Mouse (Mus musculus) heart, postnatal 4 days (tissue): ENCODE measurements around the gene Rnf44. TPM values are rescaled to one million over a fixed set of nuclear protein-coding genes. Genes with fewer than 3 reads are reported as not detected.

Experiments
- DNase-seq: peaks from one replicate; pipeline ENCODE4 v3.0.0; 2021
- total RNA-seq, 2 experiments: library from RNA; stranded (reverse); gene quantifications; 2 replicates each; pipeline ENCODE4 v1.2.3; 2021

The Rnf44 gene
- total RNA-seq = 10 to 100 TPM; 60.7 to 67.0 TPM

DNA sequence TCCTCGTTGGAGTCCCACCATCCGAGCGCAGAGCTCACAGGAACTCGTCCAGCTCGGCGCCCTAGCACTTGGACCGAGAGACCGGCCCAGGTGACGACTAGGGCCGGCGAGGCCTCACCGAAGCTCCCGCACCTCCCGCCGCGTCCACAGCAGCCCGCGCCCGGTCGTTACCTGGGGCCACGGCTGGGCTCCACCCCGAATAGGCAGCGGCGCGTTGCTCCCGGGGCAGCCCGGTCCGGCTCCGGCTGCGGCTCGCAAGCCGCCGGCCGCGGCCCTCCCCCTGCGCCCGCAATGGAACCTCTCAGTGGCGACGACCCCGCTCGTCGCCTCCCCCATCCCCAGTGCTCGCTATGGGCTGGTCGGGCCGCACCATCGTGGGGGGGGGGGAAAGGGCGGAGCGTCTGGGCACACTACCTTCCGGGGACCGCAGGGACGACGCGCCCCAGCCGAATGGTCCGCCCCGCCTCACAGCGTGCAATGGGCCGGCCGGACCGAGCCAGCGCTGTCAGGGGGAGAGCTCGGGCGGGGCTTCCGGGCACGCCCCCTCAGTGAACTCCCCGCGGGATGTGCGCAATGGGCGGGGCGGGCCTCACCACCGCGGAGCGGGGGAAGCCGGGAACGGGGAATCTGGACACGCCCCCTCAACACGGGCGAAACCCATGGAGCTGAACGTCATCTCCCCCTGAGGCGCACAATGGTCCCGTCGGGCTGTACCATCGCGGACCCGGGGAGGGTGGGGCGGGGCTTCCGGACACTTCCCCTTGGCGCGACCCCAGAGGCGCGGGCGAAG lies at the start of gene Rnf44:
TSS of gene Rnf44 (minus strand) at position 350 of the 790 bp plus-strand sequence.
- peak; percentile 99 for DNase-seq

DNA sequence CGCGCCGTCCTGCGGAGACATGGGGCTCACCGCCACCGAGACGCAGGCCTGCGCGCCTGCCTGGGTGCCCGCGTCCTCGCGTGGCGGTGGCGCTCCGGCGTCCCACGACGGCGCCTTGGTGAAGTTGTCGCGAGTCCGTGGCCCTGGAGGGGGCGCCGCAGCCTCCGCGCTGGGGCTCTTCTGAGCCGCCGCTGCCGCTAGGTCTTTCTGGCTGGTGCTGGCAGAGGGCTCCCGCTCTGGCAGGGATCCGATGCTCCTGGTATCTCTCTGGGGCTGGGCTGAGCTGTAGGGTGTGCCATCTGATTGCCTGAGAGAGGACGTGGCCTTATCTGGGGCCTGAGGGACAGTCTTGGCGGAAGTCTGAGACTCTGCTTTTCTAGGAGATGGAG lies 44.5 kb upstream of the Rnf44 start:
- DNase-seq = no peak

DNA sequence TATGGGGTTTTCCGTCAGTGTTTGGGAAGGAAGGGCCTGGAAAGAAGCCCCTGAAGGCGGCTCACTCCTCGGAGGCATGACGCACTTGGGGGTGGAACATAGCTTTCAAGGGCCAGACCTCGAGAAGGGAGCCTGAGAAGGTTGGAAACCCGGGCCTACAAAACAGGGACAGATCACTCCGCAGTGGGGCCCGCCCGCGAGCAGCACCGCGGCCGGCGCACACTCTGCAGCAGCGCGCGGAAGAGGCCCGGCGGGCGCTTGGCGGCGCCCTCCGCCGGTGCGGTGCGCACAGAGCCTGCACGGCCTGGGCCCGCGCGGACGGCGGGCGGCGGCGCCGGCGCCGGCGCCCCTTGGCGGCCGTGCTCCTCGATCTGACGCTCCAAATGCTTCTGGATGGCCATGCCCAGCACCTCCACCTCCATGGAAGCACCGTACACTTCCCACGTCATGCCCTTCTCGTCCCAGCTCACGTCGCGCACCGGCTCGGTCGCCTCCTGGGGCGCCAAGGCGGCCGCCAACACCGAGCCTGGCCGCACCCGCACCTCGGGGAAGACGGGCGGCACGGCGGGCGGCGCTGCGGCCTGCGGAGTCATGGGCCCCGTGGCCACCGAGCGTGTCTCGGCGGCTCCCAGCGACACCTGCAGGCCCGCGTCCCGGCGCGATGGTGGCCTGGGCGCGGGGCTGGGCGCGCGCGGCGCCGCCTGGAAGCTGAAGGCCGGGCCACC lies 43.9 kb upstream of the Rnf44 start:
- DNase-seq = peak; percentile 21

DNA sequence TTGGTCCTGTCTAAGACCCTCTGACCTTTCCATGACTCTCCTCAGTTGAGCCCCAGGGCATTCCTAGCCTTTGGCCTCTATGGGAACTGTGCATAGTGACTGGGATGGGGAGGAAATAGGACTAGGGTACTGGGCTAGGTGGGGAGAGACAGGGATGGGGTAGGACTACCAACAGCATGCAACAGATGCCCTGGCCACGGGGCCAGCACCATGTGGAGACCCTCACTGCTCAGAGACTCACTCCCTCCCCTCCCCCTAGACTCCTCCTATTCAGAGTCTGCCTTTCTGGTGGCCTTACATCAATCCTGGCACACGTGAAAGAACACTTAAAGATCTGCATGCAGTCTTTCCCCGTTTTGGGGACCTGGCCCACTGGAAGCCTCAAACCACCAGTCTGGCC lies 43.2 kb upstream of the Rnf44 start:
- no peak for DNase-seq

DNA sequence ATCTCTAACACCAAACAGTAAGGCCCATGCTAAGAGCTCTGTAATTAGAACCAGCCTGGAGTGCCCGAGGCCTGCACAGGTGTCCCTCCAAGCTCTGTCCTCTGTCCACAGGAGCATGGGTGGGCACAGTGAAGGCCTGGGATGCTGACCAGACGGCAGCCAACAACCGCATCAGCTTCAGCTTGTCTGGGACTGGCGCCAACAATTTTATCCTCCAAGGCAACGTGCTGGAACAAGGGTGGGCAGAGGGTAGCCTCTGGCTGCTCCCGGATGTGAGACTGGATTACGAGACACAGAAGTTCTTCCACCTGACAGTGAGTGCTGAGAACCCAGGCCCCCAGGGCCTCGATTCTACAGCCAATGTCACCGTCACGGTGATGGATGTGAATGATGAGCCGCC lies 32.4 kb upstream of the Rnf44 start:
- DNase-seq = no peak

DNA sequence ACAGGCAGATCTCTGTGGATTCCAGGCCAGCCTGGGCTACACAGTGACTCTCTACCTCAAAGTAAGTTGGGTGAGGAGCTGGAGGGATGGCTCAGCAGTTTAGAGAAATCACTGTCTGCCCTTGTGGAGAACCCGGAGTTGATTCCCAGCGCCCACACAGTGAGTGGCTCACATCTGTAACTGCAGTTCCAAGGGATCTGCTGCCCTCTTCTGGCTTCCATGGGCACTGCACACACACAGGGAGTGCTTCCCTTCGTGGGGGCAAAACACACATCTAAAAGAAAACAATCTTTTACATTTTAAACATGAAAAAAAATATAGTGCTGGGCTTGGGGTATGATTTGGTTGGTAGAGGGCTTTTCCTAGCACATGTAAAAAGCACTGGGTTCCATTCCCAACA lies 29.4 kb upstream of the Rnf44 start:
- no peak for DNase-seq

DNA sequence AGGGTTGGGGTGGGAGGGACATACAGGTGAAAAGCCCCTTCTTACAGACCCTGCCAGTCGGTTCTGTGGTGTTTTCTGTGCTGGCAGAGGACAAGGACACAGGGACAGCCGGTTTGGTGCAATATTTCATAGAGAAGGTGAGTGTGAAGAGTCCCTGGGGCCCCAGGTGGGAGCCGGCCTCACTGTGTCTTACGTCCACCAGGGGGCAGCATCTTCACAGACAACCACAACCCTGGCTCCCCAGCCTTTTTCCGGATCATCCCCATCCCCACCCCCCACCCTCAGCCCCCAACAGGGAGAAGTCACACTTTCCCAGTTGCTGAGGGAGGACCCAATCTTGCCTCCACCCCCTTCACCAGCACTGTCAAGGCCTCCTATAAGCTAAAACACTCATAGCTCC lies 23.2 kb upstream of the Rnf44 start:
- DNase-seq = peak; percentile 47

DNA sequence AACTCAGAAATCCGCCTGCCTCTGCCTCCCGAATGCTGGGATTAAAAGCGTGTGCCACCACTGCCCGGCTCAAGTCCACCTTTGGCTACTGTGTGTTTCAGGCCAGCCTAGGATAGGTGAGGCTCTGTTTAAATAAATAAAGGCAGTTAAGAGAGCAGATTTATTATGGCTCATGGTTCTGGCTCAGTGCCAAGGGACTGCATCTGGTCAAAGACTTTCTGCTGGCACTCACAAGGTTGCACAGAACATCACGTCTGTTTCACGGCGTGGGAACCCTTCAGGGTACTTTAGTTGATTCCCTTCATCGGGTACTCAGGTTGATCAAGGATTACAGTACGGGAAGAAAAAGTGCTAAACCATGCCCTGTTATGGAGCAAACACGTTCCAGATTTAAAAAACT lies 21.3 kb upstream of the Rnf44 start:
- no peak for DNase-seq

DNA sequence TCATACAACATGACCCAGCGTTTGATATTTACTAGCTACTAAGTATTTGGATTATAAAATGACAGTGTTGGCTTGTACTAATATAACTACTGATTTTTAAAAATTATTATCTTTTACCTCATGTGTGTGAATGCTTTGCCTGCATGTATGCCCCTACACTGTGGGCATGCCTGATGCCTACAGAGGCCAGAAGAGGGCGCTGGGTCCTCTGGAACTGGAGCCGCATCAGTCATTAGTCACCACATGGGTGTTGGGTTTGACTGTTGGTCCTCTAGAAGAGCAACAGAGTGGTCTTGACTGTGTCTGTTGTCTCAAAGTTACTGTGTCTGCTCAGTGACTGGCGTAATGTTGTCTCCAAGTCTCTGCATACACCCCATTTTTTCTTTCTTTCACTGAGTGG lies 20.7 kb upstream of the Rnf44 start:
- DNase-seq = no peak

DNA sequence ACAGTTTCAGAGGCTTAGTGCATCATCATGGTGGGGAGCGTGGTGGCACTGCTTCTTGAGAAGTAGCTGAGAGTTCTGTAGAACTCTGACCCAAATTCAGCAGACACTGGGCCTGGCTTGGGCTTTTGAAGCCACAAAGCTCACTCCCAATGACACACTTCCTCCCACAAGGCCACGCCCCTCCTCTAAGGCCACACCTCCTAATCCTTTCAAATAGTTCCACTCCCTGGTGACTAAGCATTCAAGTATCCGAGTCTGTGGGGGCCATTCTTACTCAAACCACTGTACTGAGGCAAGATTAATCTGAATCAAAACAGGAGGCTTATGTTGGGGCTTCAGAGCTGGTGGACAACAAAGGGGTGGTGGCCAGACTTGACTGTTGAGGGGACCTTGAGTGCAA lies 17.2 kb upstream of the Rnf44 start:
- no peak for DNase-seq

DNA sequence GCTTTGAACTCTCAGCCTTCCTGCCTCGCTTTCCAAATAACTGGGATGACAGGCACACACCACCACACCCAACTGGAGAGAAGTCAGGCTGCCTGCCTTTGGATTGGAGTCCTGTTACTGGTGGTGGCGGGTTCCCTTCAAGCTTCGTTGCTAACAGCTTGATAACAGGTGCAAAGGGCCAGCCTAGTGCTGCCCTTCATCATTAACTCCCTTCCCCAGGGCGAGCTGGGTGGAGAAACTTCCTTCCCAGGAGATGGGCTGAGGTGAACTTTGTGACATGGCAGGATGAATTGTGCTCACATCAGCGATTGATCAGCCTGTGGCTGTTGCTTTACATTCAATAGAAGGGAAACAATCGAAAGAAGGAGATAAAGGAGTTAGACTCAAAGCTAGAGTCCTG lies 11.2 kb upstream of the Rnf44 start:
- no peak for DNase-seq

DNA sequence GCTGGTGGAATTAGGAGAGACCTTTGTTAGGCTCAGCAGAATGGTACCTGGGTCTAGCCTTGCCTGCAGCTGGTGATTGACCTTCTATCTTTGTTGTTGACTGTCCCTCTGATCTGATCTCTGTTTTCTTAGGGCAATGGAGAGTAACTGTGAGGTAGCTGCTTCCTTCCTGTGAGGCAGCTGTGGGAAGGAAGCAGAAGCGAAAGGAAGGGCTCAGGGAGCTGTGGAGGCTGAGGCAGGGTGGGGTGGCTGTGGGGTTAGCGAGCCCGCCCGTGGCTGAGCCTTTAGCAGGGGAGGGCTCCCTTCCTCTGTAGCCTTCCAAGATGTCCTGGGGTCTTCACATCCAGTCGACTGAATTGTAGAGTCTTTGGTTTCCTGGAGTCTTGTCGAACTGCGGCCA lies 8.8 kb upstream of the Rnf44 start:
- DNase-seq = no peak

DNA sequence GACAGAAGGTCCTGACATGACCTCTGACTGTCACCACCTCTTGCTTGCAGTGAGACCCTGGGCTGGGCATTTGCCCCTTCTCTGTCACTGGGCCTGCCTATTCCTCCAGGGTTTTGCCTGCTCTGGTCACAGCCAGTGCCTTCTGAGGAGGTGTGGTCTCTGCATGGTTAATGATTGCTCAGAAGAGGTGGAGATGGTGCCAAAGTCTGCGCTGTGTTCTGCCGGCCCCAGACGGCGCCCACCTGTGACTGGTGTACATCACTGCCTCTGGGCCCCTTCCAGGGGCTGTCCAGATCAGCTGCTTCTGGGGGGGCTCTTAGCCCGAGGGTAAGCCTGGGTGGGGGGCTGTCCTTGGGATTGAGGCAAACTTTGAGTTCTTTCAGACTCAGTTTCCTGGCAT lies 7.5 kb upstream of the Rnf44 start, which contains the start of gene Cdhr2:
TSS of gene Cdhr2 (plus strand) at position 219 of the 400 bp plus-strand sequence.
- no peak for DNase-seq

DNA sequence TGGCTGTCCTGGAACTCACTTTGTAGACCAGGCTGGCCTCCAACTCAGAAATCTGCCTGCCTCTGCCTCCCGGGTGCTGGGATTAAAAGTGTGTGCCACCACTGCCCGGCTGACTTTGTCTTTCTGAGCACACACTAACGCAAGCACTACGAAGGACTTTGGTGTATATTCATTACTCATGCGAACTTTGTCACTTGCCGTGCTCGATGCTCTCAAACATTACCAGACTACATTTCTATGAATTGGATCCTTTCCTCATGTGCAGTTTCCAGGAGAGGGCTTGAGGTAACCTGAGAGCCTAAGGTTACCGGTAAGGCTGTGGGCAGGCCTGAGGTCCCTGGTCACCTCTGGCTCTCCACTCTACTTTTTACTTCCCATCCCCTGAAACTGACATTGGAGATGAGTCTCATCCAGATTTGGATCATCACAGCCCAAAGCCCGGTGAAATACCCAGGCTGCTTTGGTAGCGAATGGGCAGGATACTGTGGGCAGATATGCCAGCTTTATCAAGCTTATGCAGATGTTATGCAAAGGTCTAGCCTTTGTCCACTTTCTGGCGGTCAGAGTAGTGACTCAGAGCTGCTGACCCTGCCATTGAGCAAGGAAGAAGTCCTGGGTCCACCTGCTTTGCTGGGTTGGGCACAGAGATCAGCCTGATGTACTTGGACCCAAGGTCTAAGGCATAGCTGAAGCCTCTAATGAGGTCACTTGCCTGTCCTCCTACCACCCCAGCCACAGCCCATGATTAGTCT lies 1.9 kb upstream of the Rnf44 start:
- no peak for DNase-seq

DNA sequence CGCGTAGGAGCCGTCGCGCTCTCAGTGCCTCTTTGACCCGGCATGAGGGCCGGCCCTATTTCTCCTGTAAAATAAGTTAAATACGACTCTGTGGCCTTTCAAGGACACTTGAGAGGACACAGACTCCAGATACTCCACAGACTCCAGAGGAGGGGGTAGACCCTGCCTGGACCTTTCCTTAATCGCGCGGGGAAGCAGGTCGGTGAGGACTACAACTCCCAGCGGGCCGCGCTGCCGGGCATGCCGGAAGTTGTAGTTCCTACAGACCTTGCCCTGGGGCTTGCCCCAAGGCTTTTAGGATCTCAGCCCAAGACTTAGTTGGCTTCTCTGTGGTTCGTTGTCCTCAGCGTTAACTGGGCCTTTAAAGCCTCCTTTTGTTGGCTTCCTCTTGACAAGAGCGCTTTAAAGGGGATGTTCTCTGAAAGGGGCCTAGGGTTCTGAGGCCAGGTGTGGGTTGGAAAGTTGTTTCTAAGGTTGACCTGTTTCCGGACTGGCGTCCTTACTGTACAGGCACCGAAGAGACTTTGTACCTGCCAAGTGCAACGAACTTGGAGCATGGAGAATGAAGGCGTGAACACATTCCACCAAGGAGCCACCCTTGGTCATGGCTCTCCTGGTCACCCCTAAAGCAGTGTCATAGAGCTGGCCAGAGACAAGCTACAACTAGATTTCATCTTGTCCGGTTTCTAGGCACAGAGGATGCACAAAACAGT lies 797 bp upstream of the Rnf44 start:
- peak; percentile 87 for DNase-seq

DNA sequence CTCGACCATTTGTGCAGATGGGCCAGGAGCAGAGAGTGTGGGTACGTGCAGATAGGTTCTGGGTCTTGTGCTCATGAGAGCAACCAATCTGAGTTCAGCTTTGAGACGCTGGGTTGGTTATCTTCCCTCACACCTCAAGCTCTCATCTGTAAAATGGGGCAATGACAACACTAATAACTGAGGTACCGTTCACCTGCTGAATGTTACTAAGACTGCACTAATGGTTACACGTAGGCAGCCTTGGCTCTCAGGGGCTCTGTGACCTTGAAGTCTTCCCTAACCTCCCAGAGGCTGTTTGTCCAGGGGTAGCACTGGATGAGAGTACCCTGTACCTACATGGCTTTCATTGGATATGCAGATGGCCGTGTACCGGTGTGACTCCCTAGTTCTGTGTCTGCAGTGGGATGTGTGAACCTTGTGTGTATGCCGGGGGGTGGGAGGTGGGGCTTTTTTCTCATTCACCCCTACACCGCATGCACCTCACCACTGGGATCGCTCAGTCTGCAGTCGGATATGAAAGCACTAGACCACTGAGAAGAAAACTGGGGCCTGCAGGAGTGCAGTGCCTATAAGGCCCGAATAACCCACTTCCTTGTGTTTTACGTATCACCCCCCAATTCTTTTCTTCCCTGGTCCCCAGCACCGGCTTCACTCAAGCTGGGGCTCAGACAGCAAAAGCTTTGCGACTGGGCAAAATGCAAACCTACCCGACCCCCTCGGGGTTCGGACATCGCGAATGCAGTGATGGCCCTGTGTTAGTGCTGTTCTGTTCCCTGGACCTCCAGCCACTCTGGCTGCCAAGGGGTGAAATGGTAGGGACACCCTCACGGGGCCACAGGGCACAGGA lies 773 bp downstream of the Rnf44 start:
- DNase-seq = no peak

DNA sequence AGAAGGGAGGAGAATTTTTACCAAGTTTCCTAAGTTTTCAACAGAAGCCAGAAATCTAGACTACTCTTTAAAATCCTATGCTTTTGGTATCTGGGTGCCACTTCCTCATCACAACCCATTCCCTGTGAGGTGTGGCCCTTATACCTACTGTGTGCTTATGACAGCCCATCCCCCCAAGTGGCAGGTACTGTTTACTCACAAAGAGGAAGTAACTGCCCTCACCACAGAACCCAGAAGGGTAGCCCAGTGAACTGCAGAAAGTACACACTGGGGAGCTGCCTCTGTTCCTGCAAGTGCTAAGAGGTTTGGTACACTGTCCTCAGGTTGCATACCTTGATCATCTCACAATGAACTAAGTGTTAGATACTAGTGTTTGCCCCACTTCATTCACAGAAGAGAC lies 2.0 kb downstream of the Rnf44 start:
- DNase-seq = no peak

DNA sequence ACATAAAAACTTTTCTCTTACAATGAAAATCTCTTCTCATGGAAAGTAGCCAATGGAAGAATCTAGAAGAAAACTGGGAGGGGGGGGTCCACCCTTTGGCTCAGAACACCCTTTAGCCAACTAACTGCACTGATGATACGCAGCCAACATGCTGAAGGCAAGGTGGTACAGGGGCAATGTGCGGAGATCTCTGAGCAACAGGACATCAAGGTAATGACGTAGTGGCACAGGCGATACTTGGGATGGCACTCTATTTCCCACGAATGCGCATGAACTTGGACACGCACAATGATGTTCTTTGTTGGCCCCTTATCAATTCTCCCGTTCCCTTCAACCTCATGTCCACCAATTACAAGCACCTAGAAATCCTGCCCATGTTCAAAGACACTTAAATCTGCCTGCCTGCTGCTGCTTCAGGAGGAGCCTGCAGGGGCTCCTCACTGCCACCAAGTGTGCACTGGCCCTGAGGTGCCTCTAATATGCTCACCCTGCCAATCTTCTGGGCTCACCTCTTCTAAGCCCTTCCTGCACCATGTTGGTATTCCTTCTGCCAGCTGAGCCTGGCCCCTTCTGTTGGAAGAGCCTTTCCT lies 3.5 kb downstream of the Rnf44 start:
- no peak for DNase-seq

DNA sequence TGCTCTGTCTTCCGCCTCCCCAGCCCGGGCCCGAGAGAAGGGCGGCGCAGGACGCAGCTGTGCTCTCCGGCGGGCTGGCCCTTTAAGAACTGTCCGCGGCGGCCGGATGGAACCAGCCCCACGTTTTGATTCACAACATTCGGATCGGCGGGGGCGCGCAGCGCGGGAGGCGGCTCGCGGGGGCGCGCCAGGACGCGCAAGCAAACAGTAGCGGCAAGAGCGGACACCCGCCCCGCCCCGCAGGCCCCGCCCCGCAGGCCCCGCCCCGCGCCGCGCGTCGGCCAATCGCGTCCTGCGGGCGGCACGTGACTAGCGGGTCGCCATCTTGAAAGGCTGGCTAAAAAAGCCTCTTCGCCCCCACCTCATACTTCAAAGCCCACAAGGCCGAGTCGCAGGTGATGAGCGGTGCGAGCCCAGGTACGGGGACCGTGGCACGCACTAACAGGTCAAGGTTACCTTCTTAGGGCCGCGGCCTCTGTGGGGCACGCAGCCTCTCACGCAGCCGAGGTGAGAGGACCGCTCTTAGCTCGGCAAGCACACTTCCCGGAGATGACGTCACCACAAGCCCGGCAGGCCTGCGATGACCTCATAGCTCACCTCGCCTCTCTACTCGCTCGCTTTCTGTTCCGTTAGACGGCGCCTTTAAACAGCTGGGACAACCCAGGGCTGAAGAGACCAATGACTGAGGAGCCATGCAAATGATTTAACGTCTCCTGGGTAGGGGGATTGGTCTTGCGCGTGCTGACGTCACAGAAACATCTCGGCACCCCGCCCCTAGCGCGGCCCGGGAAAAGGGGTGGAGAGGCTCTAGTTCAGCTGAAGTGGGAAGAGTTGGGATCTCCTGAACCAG lies 5.9 kb downstream of the Rnf44 start:
- peak; percentile 98 for DNase-seq

DNA sequence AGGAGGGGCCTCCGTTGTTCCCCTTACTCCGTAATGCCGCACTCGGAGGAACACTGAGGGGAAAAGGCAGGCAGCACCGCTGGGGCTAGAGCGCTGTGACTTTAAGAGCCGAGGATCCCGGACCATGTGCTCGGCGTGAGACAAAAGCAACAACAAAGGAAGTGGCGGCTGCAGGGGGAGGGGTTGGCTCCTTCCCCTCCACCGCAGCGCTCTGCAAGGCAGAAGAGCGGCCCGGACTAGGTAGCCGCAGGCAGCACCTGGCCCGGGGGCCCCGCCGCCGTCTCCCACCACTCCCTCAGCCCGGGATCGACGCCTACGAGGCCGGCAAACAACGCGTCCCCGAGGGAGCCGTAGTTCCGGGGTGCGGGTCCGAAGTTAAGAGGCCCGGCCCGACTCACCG lies 6.6 kb downstream of the Rnf44 start:
- DNase-seq = peak; percentile 78
